Mouse (Mus musculus): ENCODE results near the gene Ndufv1. TPM values are rescaled to one million over a fixed set of nuclear protein-coding genes. Genes with fewer than 3 reads are reported as not detected.
A peak's percentile ranks its signal among the peaks of the same experiment; 100 is the strongest.

Ndufv1 gene
- polyA plus RNA-seq, 1 experiment from 2014 or later, result 221 TPM

DNA sequence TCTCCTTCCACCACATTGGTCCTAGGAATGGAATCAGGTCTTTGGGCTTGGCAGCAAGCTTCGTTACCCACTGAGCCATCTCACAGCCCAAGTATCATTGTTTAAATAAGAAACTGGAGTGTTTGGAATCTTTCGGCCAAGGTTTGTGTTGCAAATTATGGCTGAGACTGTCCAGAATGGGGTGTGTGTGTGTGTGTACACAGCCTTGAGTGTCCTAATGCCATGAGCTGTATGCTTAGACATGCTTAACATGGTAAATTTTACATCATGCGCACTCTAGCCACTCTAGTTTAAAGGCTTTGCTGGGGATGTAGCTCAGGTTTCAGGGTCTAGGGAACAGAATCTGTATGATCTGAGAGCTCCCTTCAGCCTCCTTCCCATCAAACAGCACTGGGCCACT is 17.1 kb downstream of the Ndufv1 start:
- H3K27me3 ChIP-seq (ENCODE audit: low read depth, poor library complexity, severe bottlenecking), result 0 out of 2 replicates have a peak, but pooled peaks cover 5% of the 10 kb centered on the region
- DNase-seq (ENCODE audit: low spot score), result no peak
- peaks cover 34% of the 10 kb centered on the region for H3K4me1 ChIP-seq
- no peak overlapping the region for H3K27ac ChIP-seq
- H3K9me3 ChIP-seq (replicated peaks), result no peaks in the 10 kb centered on the region
- WGBS, result 94% methylated on average over 3 of the region's 3 CpGs
- H3K4me3 ChIP-seq, result no peak overlapping the region
- no peaks in the 10 kb centered on the region for H3K36me3 ChIP-seq

- Histone ChIP-seq H3K36me3 (no peaks in the 10 kb centered on the region), H3K4me1 (peaks cover 37% of the 10 kb centered on the region), H3K9me3 (replicated peaks) (no peaks in the 10 kb centered on the region), H3K27ac (no peak overlapping the region), H3K27me3 (ENCODE audit: low read depth, poor library complexity, severe bottlenecking) (0 out of 2 replicates have a peak, but pooled peaks cover 5% of the 10 kb centered on the region), H3K4me3 (no peak overlapping the region)
- no peak for DNase-seq (ENCODE audit: low spot score)
- whole genome bisulfite sequencing, result 75% methylated on average over 6 of the region's 6 CpGs
These were observed 17.7 kb downstream of the Ndufv1 start for GRCm38 (mm10) chr19:3994932-3995331.

GRCm38 (mm10) chr19:3992416-3992815 is 20.2 kb downstream of the Ndufv1 start, which contains the start of gene Tbx10:
TSS of gene Tbx10 (plus strand) at chr19:3992752.
- no peaks in the 10 kb centered on the region for H3K36me3 ChIP-seq
- DNase-seq (ENCODE audit: low spot score), result no peak
- no peak within 1 kb of the TSS for H3K27ac ChIP-seq
- H3K4me1 ChIP-seq, result peaks cover 18% of the 10 kb centered on the region
- WGBS, result 54% methylated on average over 5 of the region's 5 CpGs
- 0 out of 2 replicates have a peak, but pooled peaks cover 5% of the 10 kb centered on the region for H3K27me3 ChIP-seq (ENCODE audit: low read depth, poor library complexity, severe bottlenecking)
- H3K4me3 ChIP-seq, result no peak within 1 kb of the TSS
- no peaks in the 10 kb centered on the region for H3K9me3 ChIP-seq (replicated peaks)

- Histone ChIP-seq H3K4me3 (no peak overlapping the region), H3K36me3 (no peaks in the 10 kb centered on the region), H3K27ac (no peak overlapping the region), H3K9me3 (replicated peaks) (no peaks in the 10 kb centered on the region), H3K27me3 (ENCODE audit: low read depth, poor library complexity, severe bottlenecking) (0 out of 2 replicates have a peak, but pooled peaks cover 5% of the 10 kb centered on the region), H3K4me1 (peaks cover 20% of the 10 kb centered on the region)
- DNase-seq (ENCODE audit: low spot score), result no peak
- 91% methylated on average over 3 of the region's 3 CpGs for WGBS
These were observed 20.6 kb downstream of the Ndufv1 start for GRCm38 (mm10) chr19:3991966-3992365.

DNA sequence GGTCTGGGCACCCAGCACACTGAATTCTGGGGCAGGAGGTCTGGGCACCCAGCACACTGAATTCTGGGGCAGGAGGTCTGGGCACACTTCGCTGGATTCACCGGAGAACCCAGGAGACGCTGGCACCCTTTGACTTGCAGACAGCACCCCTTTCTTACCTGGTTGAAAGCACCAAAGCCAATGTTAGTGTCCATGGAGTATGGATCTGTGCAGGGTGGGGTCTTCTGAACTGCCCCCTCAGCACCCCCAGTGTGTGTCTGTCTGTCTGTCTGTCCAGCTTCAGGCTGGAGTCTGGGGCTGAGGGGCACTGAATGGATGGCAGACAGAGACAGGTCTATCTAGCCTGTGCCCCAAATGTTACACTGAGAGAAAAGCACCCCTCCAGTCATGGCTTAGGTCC is 21.0 kb downstream of the Ndufv1 start:
- H3K4me3 ChIP-seq, result no peak overlapping the region
- no peak overlapping the region for H3K27ac ChIP-seq
- no peak for DNase-seq (ENCODE audit: low spot score)
- no peaks in the 10 kb centered on the region for H3K9me3 ChIP-seq (replicated peaks)
- peaks cover 24% of the 10 kb centered on the region for H3K4me1 ChIP-seq
- H3K36me3 ChIP-seq, result no peaks in the 10 kb centered on the region
- WGBS, result 99% methylated on average over 3 of the region's 3 CpGs
- 0 out of 2 replicates have a peak, but pooled peaks cover 5% of the 10 kb centered on the region for H3K27me3 ChIP-seq (ENCODE audit: low read depth, poor library complexity, severe bottlenecking)

DNA sequence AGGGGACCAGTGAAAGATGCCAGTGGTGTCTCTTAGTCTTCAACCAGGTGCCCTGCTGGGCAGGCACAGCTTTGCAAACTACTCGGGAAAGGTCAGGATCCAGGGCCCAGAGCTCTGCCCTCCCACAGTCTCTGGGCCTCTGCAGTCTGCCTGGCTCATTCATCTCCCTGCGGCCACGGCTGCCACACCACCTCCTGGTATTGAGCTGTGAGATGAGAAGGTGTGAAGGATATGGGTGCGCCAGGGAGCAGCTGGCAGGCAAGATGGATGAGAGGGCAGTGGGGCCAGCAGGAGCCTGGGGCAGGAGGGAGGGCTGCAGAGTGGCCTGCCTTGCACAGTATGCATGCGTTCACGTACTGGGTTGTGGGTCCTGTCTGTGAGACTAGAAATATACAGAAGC is 21.8 kb downstream of the Ndufv1 start:
- Histone ChIP-seq H3K27me3 (ENCODE audit: low read depth, poor library complexity, severe bottlenecking) (0 out of 2 replicates have a peak, but pooled peaks cover 5% of the 10 kb centered on the region), H3K4me1 (peaks cover 32% of the 10 kb centered on the region), H3K27ac (no peak overlapping the region), H3K4me3 (no peak overlapping the region), H3K9me3 (replicated peaks) (no peaks in the 10 kb centered on the region), H3K36me3 (no peaks in the 10 kb centered on the region)
- DNase-seq (ENCODE audit: low spot score), result peak; percentile 53
- 24% methylated on average over 6 of the region's 6 CpGs for WGBS

DNA sequence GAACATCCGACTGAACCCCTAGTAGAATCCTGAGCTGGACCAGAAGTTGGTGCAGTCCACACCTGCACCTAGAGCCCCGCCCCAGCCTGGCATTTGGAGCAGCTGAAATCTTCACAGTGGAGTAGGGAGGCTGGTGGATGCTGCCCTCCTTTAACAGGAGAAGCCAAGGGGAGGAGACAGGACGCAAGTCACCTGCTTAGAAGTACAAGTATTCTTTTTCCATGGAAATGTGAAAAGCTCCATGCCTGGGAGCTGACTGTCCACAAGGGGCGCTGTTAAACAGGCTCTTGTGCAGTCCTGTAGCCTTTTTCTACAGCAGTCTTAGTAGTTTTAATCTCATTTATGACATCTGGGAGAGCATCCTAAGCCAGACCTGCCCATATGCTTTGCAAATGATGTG is 23.9 kb downstream of the Ndufv1 start:
- DNase-seq (ENCODE audit: low spot score), result no peak
- Histone ChIP-seq H3K4me1 (peaks cover 43% of the 10 kb centered on the region), H3K9me3 (replicated peaks) (no peaks in the 10 kb centered on the region), H3K27ac (no peak overlapping the region), H3K4me3 (no peak overlapping the region), H3K27me3 (ENCODE audit: low read depth, poor library complexity, severe bottlenecking) (0 out of 2 replicates have a peak, but pooled peaks cover 5% of the 10 kb centered on the region), H3K36me3 (no peaks in the 10 kb centered on the region)
- 86% methylated on average over 4 of the region's 4 CpGs for WGBS

DNA sequence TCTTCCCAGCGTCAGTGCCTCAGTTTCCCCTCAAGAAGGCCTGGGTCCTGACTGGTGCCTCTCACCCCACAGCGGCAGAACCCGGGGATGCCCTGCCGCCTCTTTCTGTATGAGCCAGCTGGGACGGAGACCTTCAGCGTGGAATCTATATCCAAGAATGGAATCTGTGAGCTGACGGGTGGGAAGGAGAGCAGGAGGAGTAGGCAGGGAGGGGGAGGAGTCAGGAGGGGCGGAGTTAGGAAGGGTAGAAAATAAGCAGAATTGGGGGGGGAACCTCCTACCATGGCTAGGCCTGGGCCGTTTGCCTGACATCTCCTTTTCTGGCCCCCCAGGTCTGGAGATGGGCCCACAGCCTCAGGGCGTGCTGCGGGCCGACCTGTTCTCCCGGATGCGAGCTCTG is 24.5 kb downstream of the Ndufv1 start:
- H3K27ac ChIP-seq, result no peak overlapping the region
- H3K36me3 ChIP-seq, result no peaks in the 10 kb centered on the region
- H3K27me3 ChIP-seq (ENCODE audit: low read depth, poor library complexity, severe bottlenecking), result 0 out of 2 replicates have a peak, but pooled peaks cover 5% of the 10 kb centered on the region
- 92% methylated on average over 14 of the region's 14 CpGs for WGBS
- peaks cover 50% of the 10 kb centered on the region for H3K4me1 ChIP-seq
- no peak overlapping the region for H3K4me3 ChIP-seq
- no peaks in the 10 kb centered on the region for H3K9me3 ChIP-seq (replicated peaks)
- DNase-seq (ENCODE audit: low spot score), result no peak

DNA sequence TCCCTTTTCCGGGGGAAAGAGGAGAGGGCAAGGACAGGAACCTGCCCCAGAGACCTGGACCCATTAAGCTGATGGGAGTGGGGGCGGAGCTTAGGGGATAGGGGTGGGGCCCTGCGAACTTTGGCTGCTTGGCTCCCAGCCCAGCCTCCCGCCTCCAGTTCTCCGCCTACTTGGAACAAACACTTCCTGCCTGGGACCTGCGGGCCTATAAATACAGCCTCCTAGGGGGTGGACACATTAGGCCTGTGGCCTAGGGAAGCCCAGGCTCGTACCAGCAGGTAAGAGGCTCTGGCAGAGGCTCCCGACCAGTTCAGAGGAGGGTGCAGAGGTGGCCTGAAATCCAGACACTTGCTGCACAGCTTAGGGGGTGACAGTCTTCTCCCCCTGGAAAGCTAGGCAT is 26.3 kb downstream of the Ndufv1 start, which contains the start of gene Acy3:
TSS of gene Acy3 (plus strand) at position 237 of the 400 bp plus-strand sequence.
- Histone ChIP-seq H3K4me1 (peaks cover 46% of the 10 kb centered on the region), H3K27ac (peak within 1 kb of the TSS; percentile 76), H3K9me3 (replicated peaks) (no peaks in the 10 kb centered on the region), H3K27me3 (ENCODE audit: low read depth, poor library complexity, severe bottlenecking) (no peaks in the 10 kb centered on the region), H3K36me3 (no peaks in the 10 kb centered on the region), H3K4me3 (0 out of 2 replicates have a peak within 1 kb of the TSS, but pooled peaks have one; percentile 12)
- peak; percentile 55 for DNase-seq (ENCODE audit: low spot score)
- 16% methylated on average over 8 of the region's 8 CpGs for WGBS

GRCm38 (mm10) chr19:3985261-3985681 is 27.3 kb downstream of the Ndufv1 start:
- no peak for DNase-seq (ENCODE audit: low spot score)
- peak overlapping the region; percentile 76 for H3K27ac ChIP-seq

DNA sequence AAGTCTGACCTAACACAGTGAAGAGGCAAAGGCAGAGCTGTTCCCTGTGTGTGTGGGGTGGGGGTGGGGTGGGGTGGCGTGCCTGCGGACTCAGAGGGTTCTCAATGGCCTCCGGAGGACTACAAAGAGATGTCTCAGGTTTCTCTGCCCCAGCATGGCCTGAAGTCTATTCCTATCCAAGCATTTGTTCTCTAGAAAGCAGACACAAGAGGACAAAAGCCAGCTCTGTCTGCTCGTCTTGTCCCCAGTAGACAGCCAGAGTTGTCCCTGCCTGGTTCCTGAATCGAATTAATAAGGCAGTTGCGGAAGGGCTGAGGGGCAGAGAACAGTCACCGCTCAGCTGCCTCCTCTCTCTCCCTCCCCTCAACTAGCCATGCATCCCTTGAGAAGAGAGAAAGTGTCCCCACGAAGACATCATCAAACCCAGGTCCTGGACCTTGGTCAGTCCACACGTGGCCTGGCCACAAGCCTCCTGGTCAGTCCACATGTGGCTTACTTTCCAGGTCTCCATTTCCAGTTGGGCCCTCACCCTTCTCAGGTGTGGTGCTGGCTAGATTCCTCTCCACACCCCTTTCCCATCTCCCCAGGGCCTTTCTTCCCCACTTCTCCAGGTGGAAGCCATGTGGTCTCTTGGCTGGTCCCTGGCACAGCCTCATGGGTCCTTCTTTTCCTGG is 28.9 kb downstream of the Ndufv1 start:
- Histone ChIP-seq H3K4me3 (no peak overlapping the region), H3K27ac (peak overlapping the region; percentile 25), H3K27me3 (ENCODE audit: low read depth, poor library complexity, severe bottlenecking) (no peaks in the 10 kb centered on the region), H3K9me3 (replicated peaks) (no peaks in the 10 kb centered on the region), H3K4me1 (peaks cover 41% of the 10 kb centered on the region), H3K36me3 (no peaks in the 10 kb centered on the region)
- no peak for DNase-seq (ENCODE audit: low spot score)
- WGBS, result 52% methylated on average over 9 of the region's 9 CpGs

More at GRCm38 (mm10) chr19:3985261-3985681, 27.3 kb downstream of the Ndufv1 start:
- WGBS, result 37% methylated on average over 8 of the region's 8 CpGs
- Histone ChIP-seq H3K9me3 (replicated peaks) (no peaks in the 10 kb centered on the region), H3K4me3 (no peak overlapping the region), H3K4me1 (peaks cover 38% of the 10 kb centered on the region), H3K36me3 (no peaks in the 10 kb centered on the region), H3K27me3 (ENCODE audit: low read depth, poor library complexity, severe bottlenecking) (no peaks in the 10 kb centered on the region)

DNA sequence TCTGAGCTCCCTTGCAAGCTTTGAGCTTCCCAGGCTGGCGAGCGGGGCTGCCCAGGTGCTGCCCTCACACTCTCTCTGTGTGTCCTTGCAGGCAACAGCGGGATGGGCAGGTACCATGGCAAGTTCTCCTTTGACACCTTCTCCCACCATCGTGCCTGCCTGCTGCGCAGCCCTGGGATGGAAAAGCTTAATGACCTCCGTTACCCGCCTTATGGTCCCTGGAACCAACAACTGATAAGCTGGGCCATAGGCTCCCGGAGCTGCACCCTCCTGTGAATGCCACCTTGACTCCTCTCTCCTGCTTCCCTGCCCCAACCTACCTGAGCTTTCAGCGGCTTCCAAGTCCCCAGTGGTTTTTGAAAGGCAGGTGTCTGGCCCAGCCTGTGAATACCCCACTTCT is 31.7 kb downstream of the Ndufv1 start:
- Histone ChIP-seq H3K27me3 (ENCODE audit: low read depth, poor library complexity, severe bottlenecking) (no peaks in the 10 kb centered on the region), H3K27ac (no peak overlapping the region), H3K9me3 (replicated peaks) (no peaks in the 10 kb centered on the region), H3K36me3 (no peaks in the 10 kb centered on the region), H3K4me3 (no peak overlapping the region), H3K4me1 (peaks cover 32% of the 10 kb centered on the region)
- no peak for DNase-seq (ENCODE audit: low spot score)
- WGBS, result 75% methylated on average over 9 of the region's 9 CpGs

DNA sequence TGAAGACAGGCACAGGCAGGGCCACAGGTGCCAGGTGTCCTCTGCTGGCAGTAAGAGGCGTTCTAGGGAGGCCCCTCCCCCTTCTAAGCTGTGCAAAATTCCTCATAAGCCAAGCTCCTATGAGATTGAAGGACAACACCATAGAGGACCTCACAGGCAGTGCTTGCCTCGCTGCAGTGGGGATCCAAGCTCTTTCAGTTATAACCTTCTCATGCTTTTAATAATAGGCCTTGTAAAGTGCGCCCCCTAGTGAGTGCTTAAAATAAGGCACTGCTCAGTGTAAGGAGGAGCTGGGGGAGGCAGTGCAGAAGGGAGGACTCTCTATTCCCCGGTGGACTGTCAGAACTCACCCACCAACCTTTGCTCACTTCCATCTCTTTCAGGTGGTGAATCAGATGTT is 32.3 kb downstream of the Ndufv1 start:
- DNase-seq (ENCODE audit: low spot score), result peak; percentile 72
- Histone ChIP-seq H3K36me3 (no peaks in the 10 kb centered on the region), H3K27me3 (ENCODE audit: low read depth, poor library complexity, severe bottlenecking) (no peaks in the 10 kb centered on the region), H3K4me1 (peaks cover 27% of the 10 kb centered on the region), H3K4me3 (no peak overlapping the region), H3K9me3 (replicated peaks) (no peaks in the 10 kb centered on the region), H3K27ac (peak overlapping the region; percentile 46; the same call in 1 of the 2 replicates)
- 13% methylated on average over 4 of the region's 4 CpGs for WGBS
